Mouse (Mus musculus): Measurements from ENCODE around the gene Irs2. TPM values are rescaled to one million over a fixed set of nuclear protein-coding genes. Genes with fewer than 3 reads are reported as not detected.

Gene Irs2
- polyA plus RNA-seq, 1 experiment from 2014 or later: 6.1 TPM

GRCm38 (mm10) chr8:10971509-10971908, 36.7 kb downstream of the Irs2 start:
- no peaks in the 10 kb centered on the region for H3K36me3 ChIP-seq (ENCODE audit: control insufficient read depth, insufficient read depth, low read length)
- 89% methylated on average over 5 of the region's 5 CpGs for WGBS
- no peak overlapping the region for H3K4me2 ChIP-seq (ENCODE audit: low read depth, low read length)
- ATAC-seq (ENCODE audit: low read depth): no peak
- H3K27ac ChIP-seq (ENCODE audit: low read depth, low read length): no peak overlapping the region
- no peak overlapping the region for H3K4me3 ChIP-seq (ENCODE audit: low read depth, low read length)
- H3K9me3 ChIP-seq (ENCODE audit: control insufficient read depth, low read length): no peaks in the 10 kb centered on the region
- peaks cover 10% of the 10 kb centered on the region; the same call in 1 of the 2 replicates for H3K4me1 ChIP-seq (ENCODE audit: control insufficient read depth, insufficient read depth, low read length)
- no peaks in the 10 kb centered on the region for H3K27me3 ChIP-seq (ENCODE audit: control insufficient read depth, insufficient read depth, low read length)
- no peak overlapping the region for H3K9ac ChIP-seq (replicated peaks; ENCODE audit: low read depth, low read length)

- Histone ChIP-seq H3K36me3 (ENCODE audit: control insufficient read depth, insufficient read depth, low read length) (no peaks in the 10 kb centered on the region), H3K9me3 (ENCODE audit: control insufficient read depth, low read length) (no peaks in the 10 kb centered on the region), H3K27me3 (ENCODE audit: control insufficient read depth, insufficient read depth, low read length) (no peaks in the 10 kb centered on the region), H3K4me2 (ENCODE audit: low read depth, low read length) (no peak overlapping the region), H3K9ac (replicated peaks; ENCODE audit: low read depth, low read length) (no peak overlapping the region), H3K27ac (ENCODE audit: low read depth, low read length) (peak overlapping the region; percentile 22; the same call in 1 of the 2 replicates), H3K4me3 (ENCODE audit: low read depth, low read length) (no peak overlapping the region), H3K4me1 (ENCODE audit: control insufficient read depth, insufficient read depth, low read length) (peaks cover 10% of the 10 kb centered on the region; the same call in 1 of the 2 replicates)
- ATAC-seq (ENCODE audit: low read depth): no peak
- 73% methylated on average over 13 of the region's 13 CpGs for WGBS
These were observed 37.5 kb downstream of the Irs2 start for GRCm38 (mm10) chr8:10970496-10971456.

- Histone ChIP-seq H3K27ac (ENCODE audit: low read depth, low read length) (no peak overlapping the region), H3K4me1 (ENCODE audit: control insufficient read depth, insufficient read depth, low read length) (peaks cover 18% of the 10 kb centered on the region; the same call in 1 of the 2 replicates), H3K4me2 (ENCODE audit: low read depth, low read length) (no peak overlapping the region), H3K9ac (replicated peaks; ENCODE audit: low read depth, low read length) (no peak overlapping the region), H3K36me3 (ENCODE audit: control insufficient read depth, insufficient read depth, low read length) (no peaks in the 10 kb centered on the region), H3K4me3 (ENCODE audit: low read depth, low read length) (no peak overlapping the region), H3K27me3 (ENCODE audit: control insufficient read depth, insufficient read depth, low read length) (no peaks in the 10 kb centered on the region), H3K9me3 (ENCODE audit: control insufficient read depth, low read length) (no peaks in the 10 kb centered on the region)
- 65% methylated on average over 7 of the region's 7 CpGs for WGBS
- ATAC-seq (ENCODE audit: low read depth): no peak
These were observed 39.6 kb downstream of the Irs2 start for GRCm38 (mm10) chr8:10968687-10969086.

GRCm38 (mm10) chr8:10965401-10966117, 42.7 kb downstream of the Irs2 start:
- no peak overlapping the region for H3K9ac ChIP-seq (replicated peaks; ENCODE audit: low read depth, low read length)
- no peak overlapping the region for H3K4me2 ChIP-seq (ENCODE audit: low read depth, low read length)
- no peaks in the 10 kb centered on the region for H3K36me3 ChIP-seq (ENCODE audit: control insufficient read depth, insufficient read depth, low read length)
- no peaks in the 10 kb centered on the region for H3K9me3 ChIP-seq (ENCODE audit: control insufficient read depth, low read length)
- H3K27ac ChIP-seq (ENCODE audit: low read depth, low read length): no peak overlapping the region
- no peak overlapping the region for H3K4me3 ChIP-seq (ENCODE audit: low read depth, low read length)
- ATAC-seq (ENCODE audit: low read depth): peak; percentile 6; the same call in 1 of the 2 replicates
- H3K4me1 ChIP-seq (ENCODE audit: control insufficient read depth, insufficient read depth, low read length): peaks cover 11% of the 10 kb centered on the region; the same call in 1 of the 2 replicates
- no peaks in the 10 kb centered on the region for H3K27me3 ChIP-seq (ENCODE audit: control insufficient read depth, insufficient read depth, low read length)
- 27% methylated on average over 6 of the region's 6 CpGs for WGBS

GRCm38 (mm10) chr8:10964511-10965099, 43.7 kb downstream of the Irs2 start:
- Histone ChIP-seq H3K9ac (replicated peaks; ENCODE audit: low read depth, low read length) (no peak overlapping the region), H3K4me1 (ENCODE audit: control insufficient read depth, insufficient read depth, low read length) (peaks cover 11% of the 10 kb centered on the region; the same call in 1 of the 2 replicates), H3K27me3 (ENCODE audit: control insufficient read depth, insufficient read depth, low read length) (no peaks in the 10 kb centered on the region), H3K27ac (ENCODE audit: low read depth, low read length) (no peak overlapping the region; the same call in 1 of the 2 replicates), H3K36me3 (ENCODE audit: control insufficient read depth, insufficient read depth, low read length) (no peaks in the 10 kb centered on the region), H3K9me3 (ENCODE audit: control insufficient read depth, low read length) (no peaks in the 10 kb centered on the region), H3K4me3 (ENCODE audit: low read depth, low read length) (no peak overlapping the region), H3K4me2 (ENCODE audit: low read depth, low read length) (no peak overlapping the region)
- no peak for ATAC-seq (ENCODE audit: low read depth)
- 72% methylated on average over 10 of the region's 10 CpGs for WGBS

GRCm38 (mm10) chr8:10961989-10962388, 46.3 kb downstream of the Irs2 start:
- no peak for ATAC-seq (ENCODE audit: low read depth)
- Histone ChIP-seq H3K9me3 (ENCODE audit: control insufficient read depth, low read length) (no peaks in the 10 kb centered on the region), H3K36me3 (ENCODE audit: control insufficient read depth, insufficient read depth, low read length) (no peaks in the 10 kb centered on the region), H3K4me2 (ENCODE audit: low read depth, low read length) (no peak overlapping the region), H3K27me3 (ENCODE audit: control insufficient read depth, insufficient read depth, low read length) (no peaks in the 10 kb centered on the region), H3K4me1 (ENCODE audit: control insufficient read depth, insufficient read depth, low read length) (peaks cover 11% of the 10 kb centered on the region; the same call in 1 of the 2 replicates), H3K9ac (replicated peaks; ENCODE audit: low read depth, low read length) (no peak overlapping the region), H3K27ac (ENCODE audit: low read depth, low read length) (no peak overlapping the region), H3K4me3 (ENCODE audit: low read depth, low read length) (no peak overlapping the region)
- WGBS: 20% methylated on average over 8 of the region's 8 CpGs

- WGBS: 9% methylated on average over 15 of the region's 15 CpGs
- Histone ChIP-seq H3K4me2 (ENCODE audit: low read depth, low read length) (no peak overlapping the region), H3K4me3 (ENCODE audit: low read depth, low read length) (no peak overlapping the region), H3K27me3 (ENCODE audit: control insufficient read depth, insufficient read depth, low read length) (no peaks in the 10 kb centered on the region), H3K9ac (replicated peaks; ENCODE audit: low read depth, low read length) (no peak overlapping the region), H3K4me1 (ENCODE audit: control insufficient read depth, insufficient read depth, low read length) (peaks cover 7% of the 10 kb centered on the region; the same call in 1 of the 2 replicates), H3K27ac (ENCODE audit: low read depth, low read length) (no peak overlapping the region), H3K9me3 (ENCODE audit: control insufficient read depth, low read length) (no peaks in the 10 kb centered on the region), H3K36me3 (ENCODE audit: control insufficient read depth, insufficient read depth, low read length) (no peaks in the 10 kb centered on the region)
- peak; percentile 48; the same call in 1 of the 2 replicates for ATAC-seq (ENCODE audit: low read depth)
These were observed 47.9 kb downstream of the Irs2 start for GRCm38 (mm10) chr8:10960277-10960819.

GRCm38 (mm10) chr8:10957292-10957955, 50.8 kb downstream of the Irs2 start:
- Histone ChIP-seq H3K27ac (ENCODE audit: low read depth, low read length) (no peak overlapping the region), H3K9ac (replicated peaks; ENCODE audit: low read depth, low read length) (no peak overlapping the region), H3K36me3 (ENCODE audit: control insufficient read depth, insufficient read depth, low read length) (no peaks in the 10 kb centered on the region), H3K4me1 (ENCODE audit: control insufficient read depth, insufficient read depth, low read length) (peaks cover 6% of the 10 kb centered on the region; the same call in 1 of the 2 replicates), H3K4me2 (ENCODE audit: low read depth, low read length) (no peak overlapping the region), H3K9me3 (ENCODE audit: control insufficient read depth, low read length) (no peaks in the 10 kb centered on the region), H3K27me3 (ENCODE audit: control insufficient read depth, insufficient read depth, low read length) (no peaks in the 10 kb centered on the region), H3K4me3 (ENCODE audit: low read depth, low read length) (no peak overlapping the region)
- WGBS: 34% methylated on average over 9 of the region's 9 CpGs
- no peak for ATAC-seq (ENCODE audit: low read depth)
